Mouse (Mus musculus) limb, embryonic 14.5 days (tissue): Measurements from ENCODE around the gene Cd300lg. TPM values are rescaled to one million over a fixed set of nuclear protein-coding genes. Genes with fewer than 3 reads are reported as not detected.

Experiments used
- ATAC-seq: fragments of 200-750 bp; cut with Nextera tagmentation; 2 replicates; pipeline ENCODE4 v1.8.0; 2017; ENCODE audit warnings: low read depth, moderate number of reproducible peaks, moderate TSS enrichment; ENCODE audit not compliant: low FRiP score
- DNase-seq: peaks from one replicate; pipeline ENCODE4 v3.0.0-alpha.2; 2015; ENCODE audit warnings: low spot score
- H3K27ac ChIP-seq: fragments of 300-500 bp; sonication (generic); replicated peaks from 2 replicates; pipeline ENCODE4 v1.5.1; 2014; ENCODE audit warnings: low read depth, mild to moderate bottlenecking, low read length, moderate library complexity, mixed read lengths
- H3K27me3 ChIP-seq: fragments of 300-500 bp; sonication (generic); 2 replicates; pipeline ENCODE4 v1.6.1; 2014; ENCODE audit warnings: low read length, mixed read lengths; ENCODE audit not compliant: control insufficient read depth, insufficient read depth
- H3K36me3 ChIP-seq: fragments of 300-500 bp; sonication (generic); 2 replicates; pipeline ENCODE4 v1.6.1; 2014; ENCODE audit warnings: mild to moderate bottlenecking, low read length, moderate library complexity, mixed read lengths; ENCODE audit not compliant: control insufficient read depth, insufficient read depth
- H3K4me1 ChIP-seq: fragments of 300-500 bp; sonication (generic); 2 replicates; pipeline ENCODE4 v1.6.1; 2014; ENCODE audit warnings: antibody characterized with exemption, low read length, mixed read lengths; ENCODE audit not compliant: control insufficient read depth, insufficient read depth
- H3K4me2 ChIP-seq: fragments of 300-500 bp; sonication (generic); replicated peaks from 2 replicates; pipeline ENCODE4 v1.6.1; 2014; ENCODE audit warnings: low read depth, mild to moderate bottlenecking, low read length, moderate library complexity; ENCODE audit not compliant: severe bottlenecking
- H3K4me3 ChIP-seq: fragments of 300-500 bp; sonication (generic); replicated peaks from 2 replicates; pipeline ENCODE4 v1.5.1; 2014; ENCODE audit warnings: low read length
- H3K9ac ChIP-seq: fragments of 300-500 bp; sonication (generic); 2 replicates; pipeline ENCODE4 v1.6.1; 2014; ENCODE audit warnings: mild to moderate bottlenecking, low read depth, low read length, moderate library complexity; ENCODE audit not compliant: severe bottlenecking
- H3K9me3 ChIP-seq: fragments of 300-500 bp; sonication (generic); 2 replicates; pipeline ENCODE4 v1.6.1; 2016; ENCODE audit warnings: low read length; ENCODE audit not compliant: control insufficient read depth
- POLR2A ChIP-seq: fragments of 200-500 bp; IDR thresholded peaks from 2 replicates; pipeline ENCODE4 v1.8.0; 2012; ENCODE audit warnings: inconsistent platforms, mild to moderate bottlenecking, moderate library complexity, borderline replicate concordance; ENCODE audit not compliant: insufficient read depth, insufficient read length; ENCODE audit errors: extremely low read depth
- WGBS: fragments of 180-500 bp; shearing (Covaris S2); extraction: QIAGEN DNeasy Blood & Tissue Kit; methylation state at CpG from one replicate; pipeline ENCODE4 v1.1.7; 2014; 5-methylcytosine and 5-hydroxymethylcytosine counted together
- polyA plus RNA-seq, 2 experiments: library from polyadenylated mRNA; depleted of rRNA in 1 of 2; stranded (reverse) in 1 of 2; unstranded in 1 of 2; fragments of >200 nt; fragmentation: Nextera tagmentation in 1 of 2; extraction: Ambion mirVana in 1 of 2; gene quantifications; 2 replicates each; pipeline versions ENCODE4 v1.2.1 to v1.2.3; 2012 to 2014

Cd300lg gene
- polyA plus RNA-seq, 2 experiments: 0.81 to 1.0 TPM

DNA sequence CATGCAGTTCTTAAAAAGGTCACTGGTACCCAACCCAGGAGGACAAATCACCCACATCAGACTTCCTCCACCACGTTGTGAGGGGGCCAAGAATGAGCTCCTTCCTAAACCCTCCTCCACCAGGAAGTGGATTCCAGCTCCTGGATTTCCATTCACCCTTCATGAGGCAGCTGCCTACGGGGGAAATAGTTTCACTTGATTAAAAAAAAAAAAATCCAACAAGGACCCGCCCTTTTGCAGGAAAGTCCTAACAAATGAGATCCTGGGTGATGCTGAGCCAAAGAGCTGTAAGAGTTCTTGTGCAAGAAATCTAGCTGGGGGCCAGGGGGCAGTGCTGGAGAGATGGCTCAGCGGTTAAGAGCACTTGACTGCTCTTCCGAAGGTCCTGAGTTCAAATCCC lies 43.1 kb upstream of the Cd300lg start:
- no peak for TF ChIP-seq POLR2A
- DNase-seq (no peak), ATAC-seq (no peak)
- Histone ChIP-seq H3K9ac (no peak overlapping the region), H3K4me3 (no peak overlapping the region), H3K27ac (no peak overlapping the region), H3K4me2 (no peak overlapping the region), H3K27me3 (no peaks in the 10 kb centered on the region), H3K9me3 (no peaks in the 10 kb centered on the region), H3K4me1 (no peaks in the 10 kb centered on the region), H3K36me3 (no peaks in the 10 kb centered on the region)
- 50% methylated on average over 5 of the region's 5 CpGs for WGBS

DNA sequence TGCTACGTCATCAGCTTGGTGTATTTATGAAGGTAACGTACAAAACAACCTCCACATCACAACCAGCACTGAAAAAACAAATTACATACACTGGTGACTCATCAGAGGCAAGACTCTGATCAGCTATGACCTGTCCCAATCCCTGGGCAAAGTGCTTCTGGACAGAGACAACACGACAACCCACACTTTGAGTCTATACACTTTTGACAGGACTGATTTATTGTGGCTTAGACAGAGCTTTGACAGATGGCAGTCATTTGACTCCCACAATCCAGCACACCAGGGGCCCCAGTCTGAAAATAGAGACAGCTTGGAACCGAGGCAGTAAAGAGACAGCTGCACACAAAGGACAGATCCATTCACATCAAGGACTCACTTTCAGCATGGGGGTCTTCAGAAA lies 41.8 kb upstream of the Cd300lg start:
- ATAC-seq (peak; percentile 60; the same call in 1 of the 2 replicates), DNase-seq (peak; percentile 30)
- Histone ChIP-seq H3K9me3 (no peaks in the 10 kb centered on the region), H3K4me2 (no peak overlapping the region), H3K4me1 (no peaks in the 10 kb centered on the region), H3K9ac (no peak overlapping the region), H3K36me3 (no peaks in the 10 kb centered on the region), H3K4me3 (no peak overlapping the region), H3K27me3 (no peaks in the 10 kb centered on the region), H3K27ac (no peak overlapping the region)
- 54% methylated on average over 4 of the region's 4 CpGs for WGBS
- TF ChIP-seq POLR2A: no peak

DNA sequence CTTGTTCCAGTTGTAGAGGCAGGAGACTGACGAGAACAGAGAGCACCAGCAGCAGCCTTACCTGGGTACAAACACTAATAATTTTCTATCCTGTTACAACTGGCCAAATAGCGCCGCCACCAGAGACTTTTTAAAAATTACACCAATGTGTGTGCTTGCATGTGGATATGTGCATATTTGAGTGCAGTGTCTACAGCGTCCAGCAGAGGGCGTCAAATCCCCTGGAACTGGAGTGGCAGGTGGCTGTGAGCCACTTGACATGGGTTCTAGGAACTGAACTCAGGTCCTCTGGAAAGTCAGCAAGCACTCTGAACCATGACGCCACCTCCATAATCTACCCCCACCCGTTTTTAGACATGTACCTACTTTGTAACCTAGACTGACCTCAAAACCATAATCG lies 37.1 kb upstream of the Cd300lg start:
- TF ChIP-seq POLR2A: no peak
- 95% methylated on average over 8 of the region's 8 CpGs for WGBS
- DNase-seq: no peak
- Histone ChIP-seq H3K9me3 (no peaks in the 10 kb centered on the region), H3K4me1 (no peaks in the 10 kb centered on the region), H3K4me3 (no peak overlapping the region), H3K9ac (no peak overlapping the region), H3K4me2 (no peak overlapping the region), H3K27ac (no peak overlapping the region), H3K27me3 (no peaks in the 10 kb centered on the region), H3K36me3 (peaks cover 9% of the 10 kb centered on the region; the same call in 1 of the 2 replicates)
- ATAC-seq: no peak

DNA sequence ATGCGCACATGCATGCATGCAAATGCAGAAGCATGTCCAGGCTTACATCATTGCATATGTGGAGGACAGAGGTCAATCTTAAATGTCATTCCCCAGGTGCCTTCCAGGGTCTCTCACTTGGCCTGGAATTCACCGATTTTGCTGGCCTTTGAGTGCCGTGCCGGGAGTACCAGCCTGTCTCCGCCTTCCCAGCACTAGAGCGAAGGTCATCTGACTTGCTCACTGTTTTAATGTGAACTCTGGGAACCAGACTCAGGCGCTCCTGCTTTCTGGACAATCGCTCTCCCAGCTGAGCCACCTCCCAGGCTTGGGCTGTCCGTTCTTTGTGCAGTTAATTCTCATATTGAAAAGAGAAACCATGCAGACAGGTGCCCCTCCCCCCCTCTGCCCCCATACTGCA lies 35.0 kb upstream of the Cd300lg start:
- TF ChIP-seq POLR2A: no peak

DNA sequence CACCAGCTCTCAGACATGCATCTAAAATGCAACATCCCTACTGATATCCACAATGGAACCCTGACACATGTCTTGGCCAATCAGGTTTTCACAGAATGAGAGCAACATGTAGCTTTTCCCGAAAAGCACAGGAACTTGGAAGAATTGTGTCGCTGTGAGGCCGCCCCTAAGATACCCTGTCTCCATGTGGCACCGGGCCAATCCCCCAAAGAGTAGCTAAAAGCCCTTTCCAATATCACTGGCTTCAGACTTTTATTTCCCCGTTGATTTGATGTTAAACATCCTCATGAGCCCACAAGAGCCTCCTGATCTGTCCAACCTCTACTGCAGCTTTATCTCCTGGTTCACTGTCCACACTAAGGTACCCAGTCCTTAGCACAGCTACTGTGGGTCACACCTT lies 34.6 kb upstream of the Cd300lg start:
- ATAC-seq (no peak), DNase-seq (no peak)
- no peak overlapping the region for H3K27ac ChIP-seq
- no peak overlapping the region for H3K4me2 ChIP-seq
- no peaks in the 10 kb centered on the region for H3K27me3 ChIP-seq
- H3K9me3 ChIP-seq: no peaks in the 10 kb centered on the region
- no peak overlapping the region for H3K9ac ChIP-seq
- no peak for TF ChIP-seq POLR2A
- H3K4me3 ChIP-seq: no peak overlapping the region
- peaks cover 15% of the 10 kb centered on the region; the same call in 1 of the 2 replicates for H3K36me3 ChIP-seq
- WGBS: 88% methylated on average over 5 of the region's 5 CpGs
- no peaks in the 10 kb centered on the region for H3K4me1 ChIP-seq

More for the DNA sequence above, 35.0 kb upstream of the Cd300lg start:
- H3K27ac ChIP-seq: no peak overlapping the region
- no peak for DNase-seq
- H3K9ac ChIP-seq: no peak overlapping the region
- H3K27me3 ChIP-seq: no peaks in the 10 kb centered on the region
- WGBS: 78% methylated on average over 9 of the region's 9 CpGs
- H3K4me1 ChIP-seq: no peaks in the 10 kb centered on the region
- no peaks in the 10 kb centered on the region for H3K9me3 ChIP-seq
- ATAC-seq: no peak
- H3K4me2 ChIP-seq: no peak overlapping the region
- H3K4me3 ChIP-seq: no peak overlapping the region
- H3K36me3 ChIP-seq: peaks cover 12% of the 10 kb centered on the region; the same call in 1 of the 2 replicates

DNA sequence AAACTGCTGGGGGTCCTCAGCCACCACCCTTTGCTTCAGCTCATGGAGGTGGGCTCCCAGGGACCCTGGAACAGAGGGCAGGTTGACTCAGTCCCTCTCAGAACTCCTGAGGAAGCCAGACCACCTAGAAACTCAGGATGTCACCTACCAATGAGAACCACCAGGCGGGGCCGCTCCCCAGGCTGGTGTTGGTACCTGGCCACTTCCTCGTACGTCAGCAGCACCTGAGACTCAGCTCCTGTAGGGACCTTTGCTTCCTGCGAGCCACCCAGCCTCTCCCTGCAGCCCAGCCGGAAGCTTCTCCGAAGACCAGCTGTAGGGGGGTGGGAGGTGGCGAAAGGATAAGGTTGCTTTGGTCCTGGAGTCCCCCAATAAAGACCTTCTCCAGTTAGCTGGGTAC lies 32.9 kb upstream of the Cd300lg start:
- Histone ChIP-seq H3K4me2 (no peak overlapping the region), H3K4me3 (no peak overlapping the region), H3K27me3 (no peaks in the 10 kb centered on the region), H3K9ac (no peak overlapping the region), H3K9me3 (no peaks in the 10 kb centered on the region), H3K27ac (no peak overlapping the region), H3K4me1 (no peaks in the 10 kb centered on the region), H3K36me3 (peaks cover 15% of the 10 kb centered on the region)
- DNase-seq (no peak), ATAC-seq (no peak)
- no peak for TF ChIP-seq POLR2A
- WGBS: 87% methylated on average over 8 of the region's 8 CpGs
